Mouse (Mus musculus): ENCODE data around the gene Wnt10a. TPM values are rescaled to one million over a fixed set of nuclear protein-coding genes. Genes with fewer than 3 reads are reported as not detected.

The Wnt10a gene
- polyA plus RNA-seq, 1 experiment from 2014 or later = not detected

DNA sequence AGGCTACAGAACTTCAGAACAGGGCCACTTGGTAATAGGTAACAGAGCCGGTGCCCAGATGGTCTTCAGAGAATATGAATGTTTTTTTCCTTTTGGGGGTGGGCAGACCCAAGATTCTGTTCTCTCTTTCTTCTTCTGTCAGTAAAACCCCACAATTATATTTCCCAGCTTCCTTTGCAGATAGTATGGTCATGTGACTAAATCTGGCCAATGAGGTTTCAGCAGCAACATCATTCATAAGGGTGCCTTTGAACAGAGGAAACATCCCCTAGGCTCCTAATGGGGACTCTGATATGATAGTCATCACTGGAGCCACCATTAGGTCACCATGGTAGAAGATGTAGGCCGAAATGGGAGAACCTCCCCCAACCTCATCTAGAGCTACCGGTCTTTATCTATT lies 38.5 kb upstream of the Wnt10a start:
- no peak for TF ChIP-seq CTCF (IDR thresholded peaks at IDR 0.05; ENCODE audit: low read depth)
- Histone ChIP-seq H3K4me2 (replicated peaks; ENCODE audit: low read depth) (no peak overlapping the region), H3K4me3 (ENCODE audit: low read depth, low read length) (no peak overlapping the region), H3K9ac (ENCODE audit: low read depth, low read length) (no peak overlapping the region), H3K4me1 (replicated peaks; ENCODE audit: control insufficient read depth, insufficient read depth, low read length) (no peaks in the 10 kb centered on the region; the same call in none of the 2 replicates), H3K36me3 (ENCODE audit: control insufficient read depth, insufficient read depth) (no peaks in the 10 kb centered on the region), H3K27ac (ENCODE audit: low read depth, low read length) (no peak overlapping the region), H3K9me3 (ENCODE audit: control insufficient read depth) (no peaks in the 10 kb centered on the region), H3K27me3 (replicated peaks; ENCODE audit: control insufficient read depth, insufficient read depth, low read length) (0 out of 2 replicates have a peak, but pooled peaks cover 3% of the 10 kb centered on the region)
- 93% methylated on average over 3 of the region's 3 CpGs for WGBS
- no peak for ATAC-seq

DNA sequence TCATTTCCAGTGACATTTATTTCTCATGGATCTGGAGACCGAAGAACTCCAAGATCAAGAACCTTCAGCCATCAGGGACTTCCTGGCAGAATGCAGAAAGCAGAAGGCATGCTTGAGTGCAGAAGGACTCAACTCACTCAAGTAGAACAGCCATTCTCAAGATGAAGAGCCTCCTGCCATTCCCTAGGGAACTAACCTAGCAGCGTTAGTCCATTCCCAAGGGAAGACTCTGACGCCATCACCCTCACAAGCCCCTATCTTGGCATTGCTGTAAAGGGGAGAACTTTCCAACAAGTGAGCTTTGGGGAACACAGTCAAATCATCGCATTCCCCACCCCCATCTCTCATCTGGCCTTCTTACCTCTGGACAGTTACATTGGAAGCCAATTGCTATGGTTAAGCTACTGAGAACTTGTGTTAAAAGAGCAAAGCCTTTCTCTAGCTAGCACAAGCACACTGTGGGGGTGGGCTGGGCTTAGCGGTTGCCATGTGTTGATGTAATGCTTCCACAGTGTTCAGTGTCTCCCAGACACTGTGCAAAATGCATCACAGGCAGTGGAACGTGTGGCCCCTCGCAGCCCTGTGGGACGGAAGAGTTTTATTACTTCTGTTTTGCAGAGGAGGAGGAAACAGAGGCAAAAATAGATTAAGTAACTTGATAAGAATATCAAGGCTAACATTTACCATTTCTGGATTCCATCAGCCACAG lies 37.9 kb upstream of the Wnt10a start:
- ATAC-seq = no peak

DNA sequence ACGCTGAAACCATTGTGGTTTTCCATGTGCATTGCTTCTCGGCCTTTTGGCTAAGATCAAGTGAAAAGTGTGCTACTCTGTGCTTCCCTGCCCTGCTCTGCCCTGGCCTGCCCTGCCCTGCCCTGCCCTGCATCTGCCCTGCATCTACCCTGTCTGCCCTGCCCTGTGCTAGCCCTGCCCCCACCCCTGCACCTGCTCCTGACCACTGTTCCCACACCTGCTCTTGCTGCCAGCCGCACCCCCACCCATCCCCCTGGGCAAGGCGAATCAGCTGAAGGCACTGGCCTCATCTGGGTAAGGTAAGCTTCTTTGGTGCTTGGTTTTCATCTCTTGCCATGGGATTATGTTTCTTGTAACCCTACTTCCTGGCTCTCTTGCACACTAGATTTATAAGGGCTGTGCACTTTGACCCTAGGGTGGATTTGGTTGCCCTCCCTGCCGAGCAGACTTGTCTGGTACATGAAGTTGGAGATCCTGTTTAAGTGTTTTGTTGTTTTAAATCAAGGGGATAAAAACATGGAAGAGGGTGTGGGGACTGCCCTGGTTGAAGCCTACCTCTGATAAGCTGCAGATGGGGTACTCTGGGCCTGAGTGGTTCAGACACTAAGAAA lies 37.0 kb upstream of the Wnt10a start:
- no peaks in the 10 kb centered on the region; the same call in 1 of the 2 replicates for H3K4me1 ChIP-seq (replicated peaks; ENCODE audit: control insufficient read depth, insufficient read depth, low read length)
- H3K36me3 ChIP-seq (ENCODE audit: control insufficient read depth, insufficient read depth) = no peaks in the 10 kb centered on the region
- H3K27me3 ChIP-seq (replicated peaks; ENCODE audit: control insufficient read depth, insufficient read depth, low read length) = 0 out of 2 replicates have a peak, but pooled peaks cover under 1% of the 10 kb centered on the region
- WGBS = 42% methylated on average over 5 of the region's 5 CpGs
- ATAC-seq = peak; percentile 93
- H3K9ac ChIP-seq (ENCODE audit: low read depth, low read length) = no peak overlapping the region
- no peak overlapping the region for H3K4me2 ChIP-seq (replicated peaks; ENCODE audit: low read depth)
- no peak for TF ChIP-seq CTCF (IDR thresholded peaks at IDR 0.05; ENCODE audit: low read depth)
- no peak overlapping the region for H3K27ac ChIP-seq (ENCODE audit: low read depth, low read length)
- H3K4me3 ChIP-seq (ENCODE audit: low read depth, low read length) = no peak overlapping the region
- no peaks in the 10 kb centered on the region for H3K9me3 ChIP-seq (ENCODE audit: control insufficient read depth)

More for the DNA sequence above, 37.9 kb upstream of the Wnt10a start:
- Histone ChIP-seq H3K27ac (ENCODE audit: low read depth, low read length) (no peak overlapping the region), H3K27me3 (replicated peaks; ENCODE audit: control insufficient read depth, insufficient read depth, low read length) (0 out of 2 replicates have a peak, but pooled peaks cover 3% of the 10 kb centered on the region), H3K9ac (ENCODE audit: low read depth, low read length) (no peak overlapping the region), H3K9me3 (ENCODE audit: control insufficient read depth) (no peaks in the 10 kb centered on the region), H3K4me2 (replicated peaks; ENCODE audit: low read depth) (no peak overlapping the region), H3K36me3 (ENCODE audit: control insufficient read depth, insufficient read depth) (no peaks in the 10 kb centered on the region), H3K4me1 (replicated peaks; ENCODE audit: control insufficient read depth, insufficient read depth, low read length) (no peaks in the 10 kb centered on the region; the same call in none of the 2 replicates), H3K4me3 (ENCODE audit: low read depth, low read length) (no peak overlapping the region)
- 65% methylated on average over 8 of the region's 8 CpGs for WGBS
- no peak for TF ChIP-seq CTCF (IDR thresholded peaks at IDR 0.05; ENCODE audit: low read depth)

DNA sequence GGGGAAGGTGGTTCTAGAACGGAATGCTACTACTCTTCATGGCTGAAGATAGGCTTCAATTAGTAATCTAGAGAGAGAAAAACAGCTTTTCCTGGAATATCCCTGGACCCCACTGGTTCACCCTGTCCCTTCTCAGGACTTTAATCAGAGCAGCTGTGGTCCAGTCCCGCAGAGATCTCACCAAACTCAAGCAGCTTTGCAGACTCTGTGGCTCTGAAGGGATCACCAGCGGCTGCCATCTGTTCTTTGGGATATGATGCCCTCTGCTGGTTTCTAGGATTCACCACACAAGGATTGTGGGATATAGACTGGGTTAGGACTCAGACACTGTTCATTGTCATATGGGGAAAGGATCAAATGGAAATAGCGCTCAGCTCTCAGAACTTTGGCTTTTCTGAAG lies 31.5 kb upstream of the Wnt10a start:
- H3K9me3 ChIP-seq (ENCODE audit: control insufficient read depth) = no peaks in the 10 kb centered on the region
- H3K4me2 ChIP-seq (replicated peaks; ENCODE audit: low read depth) = no peak overlapping the region
- H3K27ac ChIP-seq (ENCODE audit: low read depth, low read length) = no peak overlapping the region
- peak; percentile 90 for TF ChIP-seq CTCF (IDR thresholded peaks at IDR 0.05; ENCODE audit: low read depth)
- peaks cover 11% of the 10 kb centered on the region; the same call in 1 of the 2 replicates for H3K27me3 ChIP-seq (replicated peaks; ENCODE audit: control insufficient read depth, insufficient read depth, low read length)
- WGBS = 27% methylated on average over 4 of the region's 4 CpGs
- peak; percentile 62 for ATAC-seq
- no peak overlapping the region for H3K9ac ChIP-seq (ENCODE audit: low read depth, low read length)
- H3K36me3 ChIP-seq (ENCODE audit: control insufficient read depth, insufficient read depth) = no peaks in the 10 kb centered on the region
- H3K4me1 ChIP-seq (replicated peaks; ENCODE audit: control insufficient read depth, insufficient read depth, low read length) = no peaks in the 10 kb centered on the region
- H3K4me3 ChIP-seq (ENCODE audit: low read depth, low read length) = no peak overlapping the region

DNA sequence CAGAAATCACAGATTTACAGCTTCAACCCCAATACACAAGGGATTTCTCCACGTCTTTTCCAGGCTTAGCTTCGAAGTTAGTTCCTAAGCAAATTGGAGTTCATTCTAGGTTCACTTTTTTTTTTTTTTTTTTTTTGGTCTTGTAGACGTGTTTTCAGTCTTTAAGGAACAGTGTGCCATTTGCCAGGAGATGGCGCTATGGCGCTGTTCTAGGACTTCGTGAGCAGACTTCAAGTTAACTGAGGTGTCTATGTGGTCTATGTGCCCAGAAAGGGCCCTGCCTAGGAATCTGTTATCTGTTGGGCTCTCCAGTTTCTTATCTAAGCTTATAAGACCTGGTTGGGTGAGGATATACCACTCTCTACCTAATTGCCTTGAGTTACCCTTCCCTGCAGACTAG lies 28.2 kb upstream of the Wnt10a start:
- H3K4me3 ChIP-seq (ENCODE audit: low read depth, low read length) = no peak overlapping the region
- TF ChIP-seq CTCF (IDR thresholded peaks at IDR 0.05; ENCODE audit: low read depth) = peak; percentile 79
- no peaks in the 10 kb centered on the region for H3K36me3 ChIP-seq (ENCODE audit: control insufficient read depth, insufficient read depth)
- no peak overlapping the region for H3K27ac ChIP-seq (ENCODE audit: low read depth, low read length)
- H3K4me1 ChIP-seq (replicated peaks; ENCODE audit: control insufficient read depth, insufficient read depth, low read length) = no peaks in the 10 kb centered on the region
- H3K9me3 ChIP-seq (ENCODE audit: control insufficient read depth) = no peaks in the 10 kb centered on the region
- no peak for ATAC-seq
- H3K27me3 ChIP-seq (replicated peaks; ENCODE audit: control insufficient read depth, insufficient read depth, low read length) = peaks cover 20% of the 10 kb centered on the region; the same call in 1 of the 2 replicates
- H3K4me2 ChIP-seq (replicated peaks; ENCODE audit: low read depth) = no peak overlapping the region
- H3K9ac ChIP-seq (ENCODE audit: low read depth, low read length) = no peak overlapping the region
- WGBS = 3% methylated on average over 6 of the region's 6 CpGs

DNA sequence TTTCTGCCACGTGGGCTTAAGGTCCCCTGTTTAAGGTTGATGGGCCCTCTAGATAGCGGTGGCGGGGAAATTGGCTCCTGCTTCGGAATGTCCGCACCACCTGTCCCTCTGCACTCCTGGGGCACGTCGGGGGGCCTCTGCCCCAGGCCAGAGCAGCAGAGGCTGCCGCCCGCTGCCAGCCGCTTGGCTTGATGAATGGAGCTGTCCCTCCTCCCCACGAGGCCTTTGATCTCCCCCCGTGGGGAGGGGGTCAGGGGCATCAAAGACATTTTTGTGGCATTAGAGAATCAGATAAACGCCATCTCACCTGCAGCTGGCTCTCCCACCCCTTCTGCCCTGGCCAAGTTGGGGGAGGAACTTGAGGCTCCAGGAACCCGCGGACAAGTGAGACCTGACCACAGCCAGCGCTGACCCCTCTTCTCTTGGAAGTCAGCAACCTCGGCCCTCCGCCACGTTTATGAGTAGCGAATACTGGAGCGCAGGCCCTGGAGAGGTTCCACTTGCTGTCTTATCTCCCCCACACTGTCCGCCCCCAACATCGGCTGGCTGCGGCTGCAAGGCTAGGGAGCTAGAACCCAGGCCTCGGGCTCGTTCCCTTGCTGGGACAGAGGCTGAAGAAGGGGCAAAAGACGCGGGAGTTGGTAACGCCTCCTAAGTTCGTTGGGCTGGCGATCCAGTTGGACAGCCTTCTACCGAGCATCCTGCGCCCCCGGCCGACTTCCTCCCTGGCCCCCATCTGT lies 20.4 kb upstream of the Wnt10a start:
- H3K27me3 ChIP-seq (replicated peaks; ENCODE audit: control insufficient read depth, insufficient read depth, low read length) = peaks cover 80% of the 10 kb centered on the region
- no peaks in the 10 kb centered on the region for H3K9me3 ChIP-seq (ENCODE audit: control insufficient read depth)
- no peaks in the 10 kb centered on the region for H3K36me3 ChIP-seq (ENCODE audit: control insufficient read depth, insufficient read depth)
- H3K4me3 ChIP-seq (ENCODE audit: low read depth, low read length) = peak overlapping the region; percentile 41
- WGBS = 2% methylated on average over 35 of the region's 35 CpGs
- H3K9ac ChIP-seq (ENCODE audit: low read depth, low read length) = no peak overlapping the region
- TF ChIP-seq CTCF (IDR thresholded peaks at IDR 0.05; ENCODE audit: low read depth) = no peak
- H3K4me1 ChIP-seq (replicated peaks; ENCODE audit: control insufficient read depth, insufficient read depth, low read length) = no peaks in the 10 kb centered on the region; the same call in 1 of the 2 replicates
- no peak overlapping the region for H3K27ac ChIP-seq (ENCODE audit: low read depth, low read length)
- ATAC-seq = no peak
- peak overlapping the region; percentile 78 for H3K4me2 ChIP-seq (replicated peaks; ENCODE audit: low read depth)

All from intestine, postnatal 0 days (tissue).